ENCODE assay signal across 27 mouse cellular contexts in the genomic region with DNA sequence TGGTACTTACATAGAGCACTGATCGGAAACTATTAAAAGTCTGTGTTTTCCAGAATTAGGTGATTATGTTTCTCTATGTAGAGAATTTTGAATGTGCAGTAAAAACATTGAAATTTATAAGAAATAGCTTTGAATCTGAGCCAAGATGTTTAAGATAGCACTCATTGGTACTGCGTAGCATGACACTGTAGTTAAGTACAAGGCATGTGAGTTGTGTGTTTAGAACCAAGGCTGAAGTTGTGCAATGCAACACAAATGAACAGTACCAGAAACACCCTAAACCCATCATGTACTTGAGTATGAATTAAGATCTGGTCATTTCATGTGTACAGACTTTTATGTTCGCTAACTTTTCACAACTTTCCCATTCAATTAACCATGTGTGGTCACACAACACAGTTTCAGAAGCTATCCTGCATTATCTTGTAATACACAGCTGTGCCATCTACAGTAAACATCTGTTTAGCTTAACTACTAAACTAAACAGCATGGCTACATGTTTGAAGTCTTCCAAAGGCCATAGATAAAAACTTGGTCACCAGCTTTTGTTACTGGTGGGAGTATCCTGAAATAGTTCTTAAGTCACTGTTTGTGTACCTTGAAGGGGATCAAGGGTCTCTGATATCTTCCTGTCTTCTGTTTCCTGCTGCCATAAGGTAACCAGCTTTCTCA. TPM values are rescaled to one million over a fixed set of nuclear protein-coding genes. Genes with fewer than 3 reads are reported as not detected.
DNase-seq lines count a peak whose midpoint lies in the region; ATAC-seq lines count a peak whose summit lies in the region.
"Had no signal": no experiment of that assay in that cellular context is flagged by ENCODE, and none has a peak within 500 bp of the region (broad histone marks: within the 10 kb centered on the region; RNA-seq: fewer than 3 reads in every experiment).

No protein-coding gene starts in this region.

- no peak overlapping the region for H3K4me2 ChIP-seq in liver, embryonic 13.5 days
- H3K4me2 ChIP-seq: forebrain, embryonic 12.5 days; forebrain, embryonic 15.5 days; heart, embryonic 13.5 days; hindbrain, embryonic 12.5 days; hindbrain, embryonic 15.5 days had no signal

- H3K9ac ChIP-seq in liver, embryonic 13.5 days, result no peak overlapping the region
- H3K9ac ChIP-seq: forebrain, embryonic 12.5 days; forebrain, embryonic 15.5 days; heart, embryonic 13.5 days; hindbrain, embryonic 12.5 days; hindbrain, embryonic 15.5 days had no signal

- H3K36me3 ChIP-seq in liver, embryonic 13.5 days, result peaks cover 14% of the 10 kb centered on the region

- no peak overlapping the region for H3K4me3 ChIP-seq in liver, embryonic 13.5 days (replicated peaks)
- H3K4me3 ChIP-seq: forebrain, embryonic 12.5 days; forebrain, embryonic 15.5 days; heart, adult 2 months; heart, embryonic 10.5 days; heart, embryonic 13.5 days; hindbrain, embryonic 12.5 days; hindbrain, embryonic 15.5 days had no signal

- ATAC-seq in liver, embryonic 13.5 days (ENCODE audit: low read depth), result peak; percentile 29; the same call in 1 of the 2 replicates
- peak; percentile 76 for ATAC-seq in erythroid progenitor cell, adult 5-6 weeks (replicated peaks; ENCODE audit: low FRiP score, poor library complexity, severe bottlenecking)
- ATAC-seq in megakaryocyte progenitor cell, adult 5-6 weeks (replicated peaks; ENCODE audit: poor library complexity), result peak; percentile 83
- no peak for ATAC-seq in granulocyte monocyte progenitor cell, adult 5-6 weeks (replicated peaks; ENCODE audit: poor library complexity, severe bottlenecking)
- ATAC-seq: forebrain, embryonic 15.5 days; Patski had no signal

- H3K27me3 ChIP-seq in liver, embryonic 13.5 days, result no peaks in the 10 kb centered on the region
- H3K27me3 ChIP-seq: CH12.LX; forebrain, embryonic 12.5 days; forebrain, embryonic 15.5 days; heart, embryonic 13.5 days; hindbrain, embryonic 12.5 days; hindbrain, embryonic 15.5 days; Patski had no signal

- peaks cover 3% of the 10 kb centered on the region; the same call in 1 of the 2 replicates for H3K4me1 ChIP-seq in liver, embryonic 13.5 days (replicated peaks)
- H3K4me1 ChIP-seq: forebrain, embryonic 12.5 days; heart, embryonic 10.5 days; heart, embryonic 13.5 days; hindbrain, embryonic 12.5 days; hindbrain, embryonic 15.5 days had no signal

- no peak for DNase-seq in liver, embryonic 13.5 days
- DNase-seq in liver, result no peak
- DNase-seq in yolk sac, embryonic 10.5 days (ENCODE audit: low spot score), result no peak
- DNase-seq in testis, postnatal 10 days (ENCODE audit: low spot score), result no peak
- DNase-seq: adrenal gland, adult 2 months; adrenal gland, postnatal 14 days; B cell, adult 2 months; cerebellum, adult 11-12 months; cerebellum, adult 8-10 months; cerebellum, postnatal 10 days; cerebellum, postnatal 36 days; gastrocnemius, postnatal 25 days; heart, adult 2 months; heart, postnatal 14 days; heart, postnatal 4 days had no signal

- H3K9me3 ChIP-seq in liver, embryonic 13.5 days (replicated peaks), result no peaks in the 10 kb centered on the region
- H3K9me3 ChIP-seq: forebrain, embryonic 12.5 days; forebrain, embryonic 15.5 days; G1E; heart, embryonic 10.5 days; heart, embryonic 13.5 days; hindbrain, embryonic 12.5 days; hindbrain, embryonic 15.5 days had no signal

- WGBS in liver, embryonic 13.5 days (ENCODE audit: insufficient replicate concordance), result 80% methylated on average over 3 of the region's 3 CpGs

- no peak overlapping the region for H3K27ac ChIP-seq in liver, embryonic 13.5 days
- H3K27ac ChIP-seq: forebrain, embryonic 12.5 days; forebrain, embryonic 15.5 days; heart, adult 2 months; heart, embryonic 10.5 days; heart, embryonic 13.5 days; hindbrain, embryonic 12.5 days; hindbrain, embryonic 15.5 days had no signal

RNA-seq across cellular contexts. Expression of a gene that starts 34.2 kb away (rescaled TPM):
- polyA plus RNA-seq in liver, embryonic 13.5 days (2015; fragmentation: Nextera tagmentation; extraction: Ambion mirVana), result 2.4 and 3.3 TPM in 2 replicates
- 15.1 and 17.3 TPM in 2 replicates for total RNA-seq in erythroid progenitor cell, adult 5-6 weeks (2015; ENCODE audit: low replicate concordance)
- total RNA-seq in erythroid progenitor cell, adult 5-6 weeks (2017; ENCODE audit: low replicate concordance), result 13.2 and 13.6 TPM in 2 replicates
- 28.5 and 29.3 TPM in 2 replicates for total RNA-seq in megakaryocyte progenitor cell, adult 5-6 weeks (2015)
- 12.6 and 19.9 TPM in 2 replicates for total RNA-seq in megakaryocyte progenitor cell, adult 5-6 weeks (2017)
- total RNA-seq in granulocyte monocyte progenitor cell, adult 5-6 weeks (2014; fragmentation: Nextera tagmentation), result 11.4 and 13.0 TPM in 2 replicates
- total RNA-seq in granulocyte monocyte progenitor cell, adult 5-6 weeks (2017), result 14.8 and 16.6 TPM in 2 replicates

RNA-seq across cellular contexts. Expression of a gene that starts 34.6 kb away (rescaled TPM):
- polyA plus RNA-seq in liver, embryonic 13.5 days (2015; fragmentation: Nextera tagmentation; extraction: Ambion mirVana), result 23.2 and 30.7 TPM in 2 replicates
- total RNA-seq in erythroid progenitor cell, adult 5-6 weeks (2015; ENCODE audit: low replicate concordance), result 51.5 and 76.7 TPM in 2 replicates
- total RNA-seq in erythroid progenitor cell, adult 5-6 weeks (2017; ENCODE audit: low replicate concordance), result 54.6 and 57.1 TPM in 2 replicates
- 119 and 134 TPM in 2 replicates for total RNA-seq in megakaryocyte progenitor cell, adult 5-6 weeks (2015)
- total RNA-seq in megakaryocyte progenitor cell, adult 5-6 weeks (2017), result 81.9 and 107 TPM in 2 replicates
- 92.2 and 92.9 TPM in 2 replicates for total RNA-seq in granulocyte monocyte progenitor cell, adult 5-6 weeks (2014; fragmentation: Nextera tagmentation)
- 80.2 and 99.7 TPM in 2 replicates for total RNA-seq in granulocyte monocyte progenitor cell, adult 5-6 weeks (2017)

RNA-seq across cellular contexts. Expression of a gene that starts 46.3 kb away (rescaled TPM):
- polyA plus RNA-seq in liver, embryonic 13.5 days (2015; fragmentation: Nextera tagmentation; extraction: Ambion mirVana), result 11.9 and 13.2 TPM in 2 replicates
- 14.1 and 28.5 TPM in 2 replicates for total RNA-seq in erythroid progenitor cell, adult 5-6 weeks (2015; ENCODE audit: low replicate concordance)
- 17.5 and 21.8 TPM in 2 replicates for total RNA-seq in erythroid progenitor cell, adult 5-6 weeks (2017; ENCODE audit: low replicate concordance)
- total RNA-seq in megakaryocyte progenitor cell, adult 5-6 weeks (2015), result 47.2 and 51.2 TPM in 2 replicates
- total RNA-seq in megakaryocyte progenitor cell, adult 5-6 weeks (2017), result 22.5 and 33.8 TPM in 2 replicates
- total RNA-seq in granulocyte monocyte progenitor cell, adult 5-6 weeks (2014; fragmentation: Nextera tagmentation), result 26.0 and 32.7 TPM in 2 replicates
- total RNA-seq in granulocyte monocyte progenitor cell, adult 5-6 weeks (2017), result 21.5 and 25.9 TPM in 2 replicates
